Mouse (Mus musculus): ENCODE results near the gene Gtpbp6.
"Not testable (repeated sequence)": the region's sequence is repeated elsewhere in the genome, so short reads cannot be mapped to it uniquely, and the experiment has no call there.

Gtpbp6 gene

GRCm38 (mm10) chr5:110107581-110108304, at the start of gene Gtpbp6:
Gene Gtpbp6, minus strand, starts transcription at chr5:110108197.
- DNase-seq (ENCODE audit: low spot score) = peak; percentile 82

GRCm38 (mm10) chr5:110143007-110143406, 35.0 kb upstream of the Gtpbp6 start:
- no peak for DNase-seq (ENCODE audit: low spot score)

- no peak for DNase-seq (ENCODE audit: low spot score)
These were observed 34.3 kb upstream of the Gtpbp6 start for GRCm38 (mm10) chr5:110142309-110142708.

GRCm38 (mm10) chr5:110140424-110140823, 32.4 kb upstream of the Gtpbp6 start:
- DNase-seq (ENCODE audit: low spot score) = no peak

GRCm38 (mm10) chr5:110139325-110139724, 31.3 kb upstream of the Gtpbp6 start:
- no peak for DNase-seq (ENCODE audit: low spot score)

GRCm38 (mm10) chr5:110137816-110138215, 29.8 kb upstream of the Gtpbp6 start:
- DNase-seq (ENCODE audit: low spot score) = no peak

- no peak for DNase-seq (ENCODE audit: low spot score)
These were observed 28.1 kb upstream of the Gtpbp6 start for GRCm38 (mm10) chr5:110136087-110136464.

GRCm38 (mm10) chr5:110135293-110136086, 27.5 kb upstream of the Gtpbp6 start, which contains the start of gene Chfr:
Gene Chfr, plus strand, starts transcription at chr5:110135842.
- DNase-seq (ENCODE audit: low spot score) = peak; percentile 97

GRCm38 (mm10) chr5:110122380-110122779, 14.4 kb upstream of the Gtpbp6 start:
- not testable (repeated sequence) for DNase-seq (ENCODE audit: low spot score)

- peak; percentile 82 for DNase-seq (ENCODE audit: low spot score)
These were observed 2.0 kb upstream of the Gtpbp6 start, which contains the start of gene Zfp605 for GRCm38 (mm10) chr5:110109991-110110441. Gene Zfp605, plus strand, starts transcription at chr5:110110092.

- DNase-seq (ENCODE audit: low spot score) = no peak
These were observed 270 bp upstream of the Gtpbp6 start for GRCm38 (mm10) chr5:110108305-110108628.

GRCm38 (mm10) chr5:110106901-110107564, 964 bp downstream of the Gtpbp6 start:
- no peak for DNase-seq (ENCODE audit: low spot score)

GRCm38 (mm10) chr5:110106140-110106871, 1.7 kb downstream of the Gtpbp6 start:
- DNase-seq (ENCODE audit: low spot score) = no peak

- no peak for DNase-seq (ENCODE audit: low spot score)
These were observed 3.2 kb downstream of the Gtpbp6 start for GRCm38 (mm10) chr5:110104616-110105380.

GRCm38 (mm10) chr5:110103901-110104615, 3.9 kb downstream of the Gtpbp6 start:
- DNase-seq (ENCODE audit: low spot score) = no peak

GRCm38 (mm10) chr5:110102853-110103625, 5.0 kb downstream of the Gtpbp6 start:
- DNase-seq (ENCODE audit: low spot score) = no peak

GRCm38 (mm10) chr5:110102429-110102828, 5.6 kb downstream of the Gtpbp6 start:
- DNase-seq (ENCODE audit: low spot score) = no peak

- no peak for DNase-seq (ENCODE audit: low spot score)
These were observed 6.2 kb downstream of the Gtpbp6 start for GRCm38 (mm10) chr5:110101716-110102347.

GRCm38 (mm10) chr5:110100921-110101631, 6.9 kb downstream of the Gtpbp6 start:
- DNase-seq (ENCODE audit: low spot score) = no peak

Data from ovary, postnatal 10 days (tissue).